Mouse (Mus musculus) T-helper 1 cell (primary cell): ENCODE results near the gene Rab44.
"Not testable (repeated sequence)": the region's sequence is repeated elsewhere in the genome, so short reads cannot be mapped to it uniquely, and the experiment has no call there.

Source experiments
- in situ Hi-C: fragments of 300-600 bp; cut with MboI, MseI; formaldehyde crosslinking; loops from one replicate; pipeline ENCODE4 v1.15.1; 2025; ENCODE audit warnings: high pct_unique_total_duplicates

Gene Rab44

GRCm38 (mm10) chr17:29113591-29114352 is at the start of gene Rab44:
Rab44 (plus strand) TSS chr17:29114145.
- in situ Hi-C loops: loop anchor here (5.0 kb wide), 1 partner anchor 114 kb away; no protein-coding TSS in a partner anchor

DNA sequence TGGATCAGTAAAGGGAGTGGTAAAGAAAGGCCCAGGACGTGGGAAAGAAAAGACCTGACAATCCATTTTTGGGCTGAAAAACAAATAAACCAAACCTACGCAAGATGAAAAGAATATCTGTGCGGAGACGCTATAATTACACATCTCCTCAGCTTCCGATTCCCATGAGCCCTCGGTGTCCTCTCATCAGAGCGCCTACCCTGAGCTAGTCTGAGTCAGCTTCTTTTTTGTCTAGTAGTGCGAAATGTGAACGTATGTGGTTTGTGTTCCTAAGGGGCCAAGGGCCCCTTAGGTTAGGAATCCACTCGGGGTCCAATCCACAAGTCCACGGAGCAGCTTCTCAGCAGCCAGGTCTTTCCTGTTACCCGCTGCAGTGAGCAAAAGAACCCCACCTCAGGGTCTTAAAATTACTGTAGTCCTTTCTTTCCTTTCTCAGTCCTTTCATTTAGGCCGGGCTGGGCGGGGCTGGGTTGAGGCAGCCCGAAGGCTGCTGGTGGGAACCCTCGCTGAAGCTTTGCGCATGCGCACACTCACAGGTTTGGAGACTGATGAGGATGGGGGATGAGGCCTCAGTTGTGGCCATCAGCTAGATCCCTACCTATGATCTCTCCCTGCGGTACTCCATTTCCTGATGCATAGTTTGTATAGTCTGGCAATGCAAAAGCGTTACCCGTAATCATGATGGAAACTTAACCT is 48.6 kb upstream of the Rab44 start:
- in situ Hi-C loops: no loop called here

DNA sequence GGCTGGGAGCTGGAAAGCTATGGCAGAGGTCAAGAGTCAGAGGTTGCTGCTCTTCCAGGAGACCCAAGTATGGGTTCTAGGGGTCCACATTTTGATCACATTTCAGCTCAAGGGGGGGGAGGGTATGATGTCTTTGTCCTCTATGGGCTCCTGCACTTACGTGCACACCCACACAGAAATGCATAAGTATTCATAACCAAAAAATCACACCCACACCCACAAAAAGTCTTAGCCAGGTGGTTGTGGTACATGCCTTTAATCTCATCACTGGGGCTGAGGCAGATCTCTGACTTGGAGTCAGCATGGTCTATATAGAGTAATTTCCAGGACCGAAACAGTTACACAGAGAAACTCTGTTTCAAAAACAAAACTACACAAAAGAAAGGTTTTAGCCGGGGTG is 48.0 kb upstream of the Rab44 start:
- in situ Hi-C loops: no loop called here

- in situ Hi-C loops: not testable (repeated sequence)
These were observed 46.5 kb upstream of the Rab44 start for GRCm38 (mm10) chr17:29067416-29067815.

- in situ Hi-C loops: no loop called here
These were observed 46.1 kb upstream of the Rab44 start for GRCm38 (mm10) chr17:29067847-29068246.

DNA sequence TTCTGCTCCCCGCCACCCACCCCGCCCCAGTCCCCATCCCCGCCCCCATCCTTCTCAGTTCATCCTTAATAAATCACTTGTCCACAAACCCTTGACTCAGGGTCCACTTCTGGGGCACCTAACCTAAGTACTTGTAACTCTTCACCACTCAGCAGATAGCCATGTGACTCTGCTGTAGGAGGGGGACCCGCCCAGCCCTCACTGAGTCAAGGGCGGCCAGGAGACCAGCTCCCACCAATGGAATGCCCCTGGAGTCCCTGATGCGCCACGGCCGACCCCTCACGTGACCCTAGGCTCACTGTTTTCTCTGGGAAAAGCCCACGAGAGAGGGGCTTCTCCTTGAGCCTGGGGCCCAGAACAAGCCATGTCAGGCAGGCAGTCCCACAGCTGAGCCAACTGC is 44.9 kb upstream of the Rab44 start:
- in situ Hi-C loops: no loop called here

DNA sequence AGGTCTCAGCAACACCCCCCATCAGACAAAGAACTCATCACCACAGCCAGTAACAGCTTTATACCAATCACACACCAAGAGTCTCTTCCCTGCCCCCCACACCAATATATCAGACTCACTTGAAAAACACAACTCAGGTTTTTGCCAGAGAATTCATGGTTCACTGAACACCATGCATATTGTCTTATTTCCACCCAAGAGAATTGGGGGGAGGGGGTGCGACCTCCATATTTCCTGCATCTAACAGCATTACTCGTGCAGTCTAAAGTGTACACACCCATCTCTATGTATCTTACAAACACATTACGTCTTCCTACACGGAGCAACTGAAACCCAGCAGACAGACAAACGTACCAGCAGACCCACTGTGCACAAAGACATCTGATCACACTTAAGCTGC is 42.1 kb upstream of the Rab44 start:
- in situ Hi-C loops: no loop called here

DNA sequence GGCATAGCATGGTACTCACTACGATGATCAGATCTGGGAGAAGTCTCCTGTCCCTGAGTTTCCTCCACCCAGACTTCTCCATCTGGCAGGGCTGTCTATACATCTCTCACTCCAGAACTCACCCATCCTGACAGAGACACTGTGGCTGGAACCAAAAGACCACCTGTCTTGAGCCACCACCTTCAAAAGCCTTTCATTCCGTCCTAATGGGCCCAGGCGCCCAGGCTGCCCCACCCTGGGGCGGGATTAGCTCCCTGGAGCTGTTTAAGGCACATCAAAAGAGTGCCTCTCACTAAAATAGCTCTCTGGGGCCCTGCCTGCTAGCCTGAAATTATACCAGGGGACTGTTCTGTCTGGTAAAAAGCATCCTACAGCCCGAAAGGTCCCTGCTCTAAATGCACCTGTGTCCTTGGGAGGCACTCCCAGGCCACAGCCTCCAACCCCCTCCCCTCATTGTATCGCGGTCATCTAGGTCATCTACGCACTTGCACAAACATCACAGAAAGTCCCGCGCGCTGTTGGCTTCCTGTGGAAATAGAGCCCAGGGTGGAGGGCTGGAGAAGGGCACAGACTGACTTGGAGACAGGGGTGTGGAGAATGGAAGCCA is 41.1 kb upstream of the Rab44 start:
- in situ Hi-C loops: no loop called here

- in situ Hi-C loops: no loop called here
These were observed 40.6 kb upstream of the Rab44 start for GRCm38 (mm10) chr17:29073313-29073712.

- in situ Hi-C loops: no loop called here
These were observed 39.9 kb upstream of the Rab44 start for GRCm38 (mm10) chr17:29074085-29074484.

GRCm38 (mm10) chr17:29076235-29076634 is 37.7 kb upstream of the Rab44 start:
- in situ Hi-C loops: no loop called here

- in situ Hi-C loops: no loop called here
These were observed 36.0 kb upstream of the Rab44 start for GRCm38 (mm10) chr17:29077786-29078509.

DNA sequence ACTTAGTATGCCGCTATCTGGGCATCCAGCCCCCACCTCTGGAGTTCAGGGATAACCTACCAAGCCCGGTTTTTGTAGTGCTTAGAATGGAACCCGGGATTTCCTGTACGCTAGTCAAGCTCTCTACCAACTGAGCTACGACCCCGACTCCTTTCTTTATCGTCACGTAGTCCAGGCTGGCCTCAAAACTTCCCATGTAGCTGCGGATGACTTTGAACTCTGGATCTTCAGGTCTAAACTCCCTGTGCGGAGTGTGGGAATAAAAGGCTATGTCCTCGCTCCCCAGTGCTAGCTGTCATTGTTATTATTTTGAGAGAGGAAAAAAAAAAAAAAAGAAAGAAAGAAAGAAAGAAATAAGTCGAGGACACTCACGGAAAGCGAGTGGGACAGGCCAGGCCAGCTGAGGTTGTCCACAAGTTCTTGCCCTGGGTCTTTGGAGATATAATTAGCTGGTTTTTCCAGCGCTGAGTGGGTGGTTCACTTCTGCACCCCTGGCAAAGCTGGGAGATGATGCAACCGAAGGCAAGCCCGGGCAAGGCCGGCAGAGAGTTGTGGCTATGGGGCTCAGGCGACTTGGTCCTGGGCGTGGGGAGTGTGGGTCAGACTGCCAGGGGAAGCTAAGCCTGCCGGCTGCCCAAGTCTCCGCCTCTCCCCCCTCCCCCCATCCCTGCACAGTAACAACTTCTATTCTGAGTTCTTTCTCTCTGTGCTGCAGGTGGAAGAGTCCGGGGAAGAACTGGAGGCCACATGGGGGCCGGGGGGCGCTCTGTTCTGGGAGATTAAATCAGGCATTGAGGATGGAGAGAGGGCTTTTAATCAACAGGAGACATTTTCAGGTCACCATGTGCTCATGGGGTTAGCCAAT is 35.2 kb upstream of the Rab44 start:
- in situ Hi-C loops: no loop called here

DNA sequence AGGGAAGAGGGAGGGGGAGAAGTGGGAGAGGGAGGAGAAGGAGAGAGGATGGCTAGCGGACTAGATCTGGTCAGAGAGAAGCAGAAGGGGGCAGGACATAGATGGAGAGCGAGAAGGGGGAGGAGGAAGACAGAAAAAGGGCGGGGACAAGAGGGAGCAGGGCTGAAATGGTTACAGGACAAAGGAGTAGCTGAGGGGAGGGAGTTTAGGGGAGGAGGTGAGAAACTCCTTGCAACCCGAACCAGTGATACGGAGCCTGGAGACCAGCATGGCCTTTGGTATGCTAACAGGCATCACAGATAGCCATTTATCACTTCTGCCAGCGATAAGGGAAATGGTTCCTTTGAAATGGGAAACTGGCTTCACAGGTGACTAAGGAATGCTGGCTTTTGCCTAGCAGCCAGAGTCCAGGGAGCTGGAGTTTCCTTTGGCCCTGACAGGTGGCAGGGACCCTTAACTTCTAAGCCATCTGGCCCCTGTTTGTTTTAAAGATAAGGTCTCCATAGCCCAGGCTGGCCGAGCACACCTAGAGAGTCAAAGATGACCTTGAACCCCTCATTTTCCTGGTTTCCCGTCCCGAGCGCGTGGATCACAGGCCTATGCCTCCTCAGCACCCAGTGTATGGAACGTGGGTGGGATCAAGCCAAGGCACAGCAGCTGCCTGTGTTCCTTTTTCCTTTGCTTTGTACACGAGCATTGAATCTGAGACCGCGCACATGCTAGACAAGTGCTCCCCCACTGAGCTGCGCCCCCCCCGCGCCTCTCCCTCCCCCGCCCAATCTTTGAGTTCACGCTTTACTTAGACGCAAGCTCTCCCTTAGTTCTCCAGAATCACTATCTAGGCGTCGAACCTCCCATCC is 33.0 kb upstream of the Rab44 start:
- in situ Hi-C loops: no loop called here

DNA sequence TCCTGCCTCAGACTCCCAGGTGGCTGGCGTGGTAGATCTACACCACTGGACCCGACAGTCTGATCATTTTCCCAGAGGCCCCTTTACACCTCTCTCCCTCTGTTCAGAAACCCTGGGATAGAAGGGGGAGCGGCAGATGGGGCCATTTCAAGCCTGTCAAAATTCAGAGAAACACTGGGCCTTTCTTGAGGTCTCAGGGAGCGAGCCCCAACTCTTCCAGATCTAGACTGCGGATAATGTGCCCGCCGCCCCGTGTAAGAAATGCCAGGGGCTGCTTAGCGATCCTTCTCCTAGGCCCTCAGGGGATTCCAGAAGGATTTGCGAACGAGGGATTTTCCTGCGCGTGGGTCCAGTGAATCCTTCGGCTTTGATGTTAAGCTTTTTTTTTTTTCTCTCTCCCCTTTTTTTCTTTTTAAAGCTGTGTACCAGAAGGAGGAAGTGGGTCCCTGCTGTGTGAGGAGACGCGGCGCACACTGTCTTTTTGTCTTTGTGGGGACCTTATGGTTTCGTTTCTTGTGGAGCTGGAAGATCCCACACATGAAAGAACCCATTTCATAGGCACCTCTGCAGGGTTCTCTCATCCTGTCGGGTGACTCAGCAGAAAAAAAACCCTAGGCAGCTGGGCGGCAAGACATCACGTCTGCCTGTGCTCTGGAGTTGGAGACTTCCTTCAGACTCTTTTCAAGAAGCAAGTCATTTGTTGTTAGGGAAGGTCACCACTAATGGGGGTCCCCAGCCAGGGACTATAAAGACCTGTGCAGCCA is 32.1 kb upstream of the Rab44 start:
- in situ Hi-C loops: no loop called here

GRCm38 (mm10) chr17:29083586-29083985 is 30.4 kb upstream of the Rab44 start:
- in situ Hi-C loops: no loop called here

DNA sequence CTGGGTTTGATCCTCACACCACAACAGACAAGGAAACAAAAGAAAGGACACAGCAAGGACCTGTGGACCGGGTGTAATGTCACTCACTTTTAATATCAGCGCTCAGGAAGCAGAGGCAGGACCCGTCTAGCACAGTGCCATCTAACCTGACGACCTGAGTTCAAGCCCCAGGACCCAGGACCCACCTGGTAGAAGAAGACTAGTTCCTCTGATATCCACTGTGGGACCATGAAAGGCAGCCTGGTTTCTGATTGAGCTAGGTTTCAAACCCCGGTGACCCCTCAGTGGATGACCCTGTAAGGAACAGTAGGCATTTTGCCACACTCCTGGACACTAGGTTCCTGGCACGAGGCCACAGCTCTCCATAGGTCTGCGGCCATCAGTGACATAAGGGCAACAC is 29.3 kb upstream of the Rab44 start:
- in situ Hi-C loops: no loop called here

DNA sequence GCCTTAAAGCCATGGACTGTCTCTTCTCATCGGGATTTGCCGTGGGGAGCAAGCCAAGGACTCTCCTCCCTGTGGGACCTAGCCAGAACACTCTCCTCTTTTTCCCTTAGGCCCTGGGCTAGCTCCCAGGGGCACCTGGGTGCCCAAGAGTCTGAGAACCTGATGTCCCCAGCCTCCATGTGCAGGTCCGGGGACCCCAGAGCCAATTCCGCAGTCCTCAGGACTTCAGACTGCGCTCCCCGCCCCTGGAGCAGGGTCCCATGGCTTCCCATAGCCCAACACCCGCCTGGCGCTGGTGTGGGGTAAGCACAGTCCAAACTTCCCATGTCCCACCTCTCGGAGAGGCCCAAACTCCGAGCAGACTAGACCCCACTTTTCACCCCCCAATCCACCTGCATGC is 28.7 kb upstream of the Rab44 start:
- in situ Hi-C loops: no loop called here

- in situ Hi-C loops: no loop called here
These were observed 27.0 kb upstream of the Rab44 start for GRCm38 (mm10) chr17:29086916-29087315.
